Mouse (Mus musculus) kidney, embryonic 15.5 days (tissue): Measurements from ENCODE around the gene Poldip2. TPM values are rescaled to one million over a fixed set of nuclear protein-coding genes. Genes with fewer than 3 reads are reported as not detected.
"Not testable (repeated sequence)": the region's sequence is repeated elsewhere in the genome, so short reads cannot be mapped to it uniquely, and the experiment has no call there.

Source experiments
- ATAC-seq: fragments of 200-750 bp; cut with Nextera tagmentation; replicated peaks from 2 replicates; pipeline ENCODE4 v1.8.0; 2017; ENCODE audit warnings: moderate TSS enrichment; ENCODE audit not compliant: low FRiP score
- H3K27ac ChIP-seq: fragments of 300-500 bp; sonication (generic); 2 replicates; pipeline ENCODE4 v1.5.1; 2015; ENCODE audit warnings: mild to moderate bottlenecking, inconsistent platforms
- H3K27me3 ChIP-seq: fragments of 300-500 bp; sonication (generic); 2 replicates; pipeline ENCODE4 v1.6.1; 2015; ENCODE audit warnings: inconsistent platforms
- H3K36me3 ChIP-seq: fragments of 300-500 bp; sonication (generic); 2 replicates; pipeline ENCODE4 v1.6.1; 2015; ENCODE audit warnings: inconsistent platforms
- H3K4me1 ChIP-seq: fragments of 300-500 bp; sonication (generic); 2 replicates; pipeline ENCODE4 v1.6.1; 2015; ENCODE audit warnings: inconsistent platforms
- H3K4me2 ChIP-seq: fragments of 300-500 bp; sonication (generic); 2 replicates; pipeline ENCODE4 v1.6.1; 2015; ENCODE audit warnings: moderate library complexity, mild to moderate bottlenecking, inconsistent platforms
- H3K4me3 ChIP-seq: fragments of 300-500 bp; sonication (generic); replicated peaks from 2 replicates; pipeline ENCODE4 v1.5.1; 2015; ENCODE audit warnings: mild to moderate bottlenecking, inconsistent platforms
- H3K9ac ChIP-seq: fragments of 300-500 bp; sonication (generic); 2 replicates; pipeline ENCODE4 v1.6.1; 2015; ENCODE audit warnings: mild to moderate bottlenecking, inconsistent platforms
- H3K9me3 ChIP-seq: fragments of 300-500 bp; sonication (generic); replicated peaks from 2 replicates; pipeline ENCODE4 v1.6.1; 2016; ENCODE audit warnings: inconsistent platforms
- WGBS: fragments of 180-500 bp; shearing (Covaris S2); methylation state at CpG from one replicate; pipeline ENCODE4 v1.1.7; 2015; ENCODE audit warnings: mixed read lengths; 5-methylcytosine and 5-hydroxymethylcytosine counted together
- polyA plus RNA-seq: library from polyadenylated mRNA; unstranded; fragments of >200 nt; fragmentation: Nextera tagmentation; extraction: Ambion mirVana; gene quantifications from 2 replicates; pipeline ENCODE4 v1.2.1, GENCODE M21; 2015

Poldip2 gene
- polyA plus RNA-seq, 1 experiment from 2014 or later, result 171 TPM

DNA sequence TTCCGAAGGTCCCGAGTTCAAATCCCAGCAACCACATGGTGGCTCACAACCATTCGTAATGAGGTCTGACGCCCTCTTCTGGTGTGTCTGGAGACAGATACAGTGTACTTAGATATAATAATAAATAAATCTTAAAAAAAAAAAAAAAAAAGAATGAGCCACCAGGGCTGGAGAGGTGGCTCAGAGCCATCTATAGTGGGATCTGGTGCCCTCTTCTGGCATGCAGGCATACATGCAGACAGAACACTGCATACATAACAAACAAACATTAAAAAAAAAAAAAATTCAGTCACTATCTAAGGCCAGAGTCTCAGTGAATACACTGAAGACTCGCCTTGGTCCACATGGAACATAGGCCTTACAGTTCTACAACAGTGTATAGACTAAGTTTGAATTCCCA lies 2.8 kb upstream of the Poldip2 start:
- no peak for ATAC-seq
- H3K36me3 ChIP-seq, result peaks cover 51% of the 10 kb centered on the region

DNA sequence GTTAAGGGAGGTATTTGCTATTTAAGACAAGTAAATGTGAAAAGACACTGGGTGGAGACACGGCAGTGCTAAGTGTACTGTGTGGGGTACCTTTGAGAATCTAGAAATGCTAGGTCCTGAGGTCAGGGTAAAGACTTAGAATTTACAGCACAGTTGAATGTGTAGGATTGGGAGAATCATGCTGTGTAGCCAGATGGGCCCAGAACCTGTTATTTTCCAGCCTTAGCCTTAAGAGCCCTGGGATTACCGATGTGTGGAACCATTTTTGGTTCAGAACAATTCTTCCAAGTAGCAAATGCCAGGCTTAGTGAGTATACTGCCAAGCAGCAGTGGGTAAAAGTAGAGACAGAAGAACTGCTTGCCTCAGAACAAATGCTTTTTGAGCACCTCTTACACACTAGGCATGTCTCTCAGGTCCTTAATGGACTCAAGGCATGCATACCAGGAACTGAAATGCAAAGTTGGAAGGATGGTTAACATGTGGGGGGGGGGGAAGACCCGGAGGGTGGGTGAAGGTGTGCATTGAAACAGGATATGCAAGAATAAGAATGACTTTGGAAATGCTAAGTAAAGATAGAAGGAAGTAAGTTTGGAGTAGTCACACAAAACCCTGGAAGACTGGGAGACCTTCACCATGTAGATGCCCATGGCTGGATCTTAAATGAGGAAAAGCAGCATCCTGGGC lies 1.3 kb downstream of the Poldip2 start:
- peak overlapping the region; percentile 87 for H3K4me2 ChIP-seq
- ATAC-seq, result no peak
- peaks cover 62% of the 10 kb centered on the region for H3K36me3 ChIP-seq
- no peaks in the 10 kb centered on the region for H3K27me3 ChIP-seq
- H3K4me3 ChIP-seq, result peak overlapping the region; percentile 82
- peak overlapping the region; percentile 93 for H3K9ac ChIP-seq
- WGBS, result 77% methylated on average over 3 of the region's 3 CpGs
- H3K4me1 ChIP-seq, result peaks cover 19% of the 10 kb centered on the region
- no peak overlapping the region for H3K27ac ChIP-seq
- no peaks in the 10 kb centered on the region for H3K9me3 ChIP-seq

More for the DNA sequence above, 2.8 kb upstream of the Poldip2 start:
- Histone ChIP-seq H3K27me3 (no peaks in the 10 kb centered on the region), H3K4me2 (no peak overlapping the region), H3K4me1 (peaks cover 19% of the 10 kb centered on the region), H3K9me3 (no peaks in the 10 kb centered on the region), H3K4me3 (no peak overlapping the region), H3K9ac (no peak overlapping the region), H3K27ac (no peak overlapping the region)
- 81% methylated on average over 5 of the region's 5 CpGs for WGBS

DNA sequence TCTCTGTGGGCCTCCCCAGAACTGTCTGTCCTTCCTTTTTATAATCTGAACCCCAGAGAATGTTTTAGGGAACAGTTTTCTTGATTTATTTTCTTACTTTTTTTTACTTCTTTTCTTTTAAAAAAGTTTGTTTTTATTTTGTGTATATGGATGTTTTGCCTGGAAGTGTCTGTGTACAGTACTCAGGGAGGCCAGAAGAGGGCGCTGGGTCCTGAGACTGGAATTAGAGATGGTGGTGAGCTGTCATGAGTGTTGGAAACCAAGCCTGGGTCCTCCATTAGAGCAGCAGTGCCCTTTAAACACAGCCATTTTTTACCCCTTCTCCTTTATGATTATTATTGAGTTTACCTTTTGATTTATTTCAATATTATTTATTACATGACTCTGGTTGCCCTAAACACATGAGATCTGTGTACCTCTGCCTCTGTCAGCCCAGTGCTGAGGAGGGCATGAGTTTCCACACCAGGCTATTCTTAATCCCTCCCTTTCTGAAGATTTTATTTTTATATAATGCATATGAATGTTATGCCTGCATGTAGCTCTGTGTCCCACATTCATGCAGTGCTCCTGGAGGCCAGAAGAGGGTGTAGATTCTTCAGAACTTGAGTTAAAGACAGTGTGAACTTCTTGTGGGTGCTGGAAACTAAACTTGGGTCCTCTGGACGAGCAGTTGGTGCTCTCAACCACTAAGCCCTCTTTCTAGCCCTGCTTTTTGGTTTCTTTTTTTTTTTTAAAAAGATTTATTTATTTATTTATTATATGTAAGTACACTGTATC lies 3.7 kb downstream of the Poldip2 start:
- Histone ChIP-seq H3K4me2 (no peak overlapping the region), H3K27me3 (no peaks in the 10 kb centered on the region), H3K27ac (no peak overlapping the region), H3K9me3 (no peaks in the 10 kb centered on the region), H3K4me1 (peaks cover 19% of the 10 kb centered on the region), H3K9ac (no peak overlapping the region), H3K4me3 (no peak overlapping the region), H3K36me3 (peaks cover 67% of the 10 kb centered on the region)
- WGBS, result 84% methylated on average over 2 of the region's 2 CpGs
- no peak for ATAC-seq

DNA sequence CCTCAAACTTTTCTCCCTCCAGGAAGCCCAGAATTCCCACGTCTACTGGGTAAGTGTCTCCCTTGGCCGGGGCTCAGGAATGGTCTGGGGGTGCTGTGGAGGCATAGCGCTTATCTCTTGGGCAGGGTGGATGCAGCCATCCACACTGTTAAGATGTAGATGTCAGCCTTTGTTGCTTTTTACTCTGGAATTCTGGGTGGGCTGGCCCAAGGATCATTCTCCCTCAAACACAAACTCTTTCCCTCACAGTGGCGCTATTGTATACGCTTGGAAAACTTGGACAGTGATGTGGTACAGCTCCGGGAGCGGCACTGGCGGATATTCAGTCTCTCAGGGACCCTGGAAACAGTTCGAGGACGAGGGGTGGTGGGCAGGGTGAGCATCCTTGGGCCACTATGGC lies 6.9 kb downstream of the Poldip2 start:
- Histone ChIP-seq H3K4me1 (no peaks in the 10 kb centered on the region), H3K9ac (no peak overlapping the region), H3K4me2 (no peak overlapping the region), H3K4me3 (no peak overlapping the region), H3K9me3 (no peaks in the 10 kb centered on the region), H3K27ac (no peak overlapping the region), H3K36me3 (peaks cover 97% of the 10 kb centered on the region), H3K27me3 (no peaks in the 10 kb centered on the region)
- no peak for ATAC-seq
- 91% methylated on average over 10 of the region's 10 CpGs for WGBS

DNA sequence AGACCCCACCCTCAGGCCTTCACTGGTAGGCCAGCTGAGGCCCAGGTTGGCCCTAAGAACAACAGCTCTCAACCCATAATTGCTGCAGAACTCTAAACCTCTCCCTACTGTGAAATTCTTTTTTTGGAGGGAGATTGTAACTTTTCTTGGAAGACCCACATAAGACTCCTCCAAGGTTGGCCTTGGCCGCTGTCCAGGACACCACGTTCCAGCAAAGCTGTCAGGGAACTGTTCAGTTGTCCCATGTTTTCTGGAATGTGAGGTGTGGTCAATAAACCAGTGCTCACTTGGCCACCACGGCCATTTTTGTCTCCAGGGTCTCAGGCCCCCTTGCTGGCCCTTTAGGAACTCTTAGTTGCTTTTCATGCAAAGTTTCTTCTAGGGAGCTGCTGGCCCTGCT lies 9.9 kb downstream of the Poldip2 start:
- no peak for ATAC-seq
- WGBS, result 89% methylated on average over 3 of the region's 3 CpGs
- H3K27me3 ChIP-seq, result no peaks in the 10 kb centered on the region
- H3K36me3 ChIP-seq, result peaks cover 97% of the 10 kb centered on the region
- no peak overlapping the region for H3K4me2 ChIP-seq
- H3K9ac ChIP-seq, result no peak overlapping the region
- H3K9me3 ChIP-seq, result no peaks in the 10 kb centered on the region
- H3K4me3 ChIP-seq, result no peak overlapping the region
- H3K27ac ChIP-seq, result no peak overlapping the region
- no peaks in the 10 kb centered on the region for H3K4me1 ChIP-seq

DNA sequence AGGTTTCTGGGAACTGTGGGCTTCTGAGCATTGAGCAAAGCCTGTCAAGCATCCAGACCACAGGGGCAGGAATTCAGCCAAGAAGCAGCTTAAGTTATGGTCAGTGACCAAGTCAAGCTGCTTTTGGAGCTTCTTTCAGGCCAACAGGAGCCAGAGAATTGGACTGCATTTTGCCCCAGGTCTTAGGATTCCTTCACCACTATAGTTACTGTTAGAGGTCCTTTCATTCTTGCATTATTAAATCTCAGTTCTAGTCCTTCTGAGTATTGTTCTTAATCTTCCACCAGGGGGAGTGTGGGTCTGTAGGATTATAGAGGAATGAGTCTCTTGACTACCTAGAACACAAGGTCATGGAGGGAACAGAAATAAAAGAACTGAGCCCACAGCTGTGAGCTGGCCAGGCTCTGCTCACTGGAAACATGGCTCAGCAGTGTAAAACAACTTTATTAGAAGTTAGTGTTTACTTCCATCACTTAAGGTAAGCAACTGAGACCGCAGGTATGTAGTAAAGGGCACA lies 10.5 kb downstream of the Poldip2 start:
- H3K9ac ChIP-seq, result no peak overlapping the region
- no peak overlapping the region for H3K4me2 ChIP-seq
- peaks cover 100% of the 10 kb centered on the region for H3K36me3 ChIP-seq
- H3K27me3 ChIP-seq, result no peaks in the 10 kb centered on the region
- no peaks in the 10 kb centered on the region for H3K9me3 ChIP-seq
- H3K4me1 ChIP-seq, result peaks cover under 1% of the 10 kb centered on the region; the same call in 1 of the 2 replicates
- 100% methylated on average over 1 of the region's 1 CpGs for WGBS
- no peak overlapping the region for H3K27ac ChIP-seq
- no peak for ATAC-seq
- H3K4me3 ChIP-seq, result no peak overlapping the region

DNA sequence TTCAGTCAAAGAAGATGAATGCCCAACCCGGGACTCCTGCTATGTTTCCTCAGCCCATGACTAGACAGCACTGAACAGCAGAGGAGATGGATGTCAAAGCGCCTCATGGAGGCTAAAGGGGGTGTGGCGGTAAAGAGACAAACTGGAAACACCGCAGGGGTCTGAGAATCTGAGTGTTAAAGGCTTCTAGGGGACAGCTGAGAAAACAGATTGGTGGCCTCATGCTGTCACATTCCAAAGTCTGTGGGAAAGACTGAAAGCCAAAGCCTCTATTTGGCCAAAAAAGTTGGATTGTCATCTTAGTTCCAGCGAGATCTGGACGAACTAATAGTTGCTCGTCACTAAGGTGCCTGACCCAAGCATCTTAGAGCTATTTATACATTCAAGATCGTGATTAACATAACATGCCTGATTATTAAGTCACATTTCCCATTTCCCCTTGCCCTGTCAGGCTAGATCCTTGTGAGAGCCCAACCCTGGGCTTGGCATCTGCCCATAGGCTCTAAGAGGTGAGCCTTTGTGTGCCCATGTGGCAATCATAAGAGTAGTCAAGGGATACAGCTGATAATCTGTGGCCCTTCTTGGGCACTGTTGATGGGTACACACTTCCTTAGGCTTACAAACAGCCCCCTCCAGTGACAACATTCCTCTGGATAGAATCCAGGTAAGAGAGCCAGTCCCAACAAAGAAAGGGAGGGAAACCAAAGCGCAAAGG lies 11.4 kb downstream of the Poldip2 start:
- no peak overlapping the region for H3K9ac ChIP-seq
- peaks cover 9% of the 10 kb centered on the region for H3K4me1 ChIP-seq
- WGBS, result 85% methylated on average over 9 of the region's 9 CpGs
- no peak for ATAC-seq
- no peak overlapping the region for H3K4me2 ChIP-seq
- no peaks in the 10 kb centered on the region for H3K9me3 ChIP-seq
- H3K36me3 ChIP-seq, result peaks cover 100% of the 10 kb centered on the region
- H3K4me3 ChIP-seq, result no peak overlapping the region
- no peak overlapping the region for H3K27ac ChIP-seq
- H3K27me3 ChIP-seq, result no peaks in the 10 kb centered on the region

DNA sequence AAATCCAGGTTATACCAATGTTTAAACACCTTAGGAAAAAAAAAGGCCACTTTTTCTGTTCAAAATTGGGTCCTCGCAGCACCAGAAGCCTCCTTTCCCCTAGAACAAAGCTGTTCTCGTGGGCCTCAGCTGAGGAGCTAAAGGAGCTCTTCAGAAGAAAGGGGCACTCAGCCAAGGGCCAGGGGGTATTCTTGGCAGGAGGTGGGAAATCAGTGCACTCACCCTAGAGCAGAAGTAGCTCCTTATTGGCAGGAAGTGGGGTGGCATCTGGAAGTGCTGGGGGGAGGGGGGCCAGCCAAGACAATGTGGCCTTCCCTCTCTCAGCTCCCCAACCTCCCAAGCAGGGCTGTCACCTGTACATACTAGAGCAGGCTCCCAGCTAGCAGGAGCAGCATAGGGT lies 12.8 kb downstream of the Poldip2 start:
- no peak for ATAC-seq
- Histone ChIP-seq H3K4me2 (no peak overlapping the region), H3K27ac (no peak overlapping the region; the same call in 1 of the 2 replicates), H3K9me3 (no peaks in the 10 kb centered on the region), H3K36me3 (peaks cover 98% of the 10 kb centered on the region), H3K27me3 (no peaks in the 10 kb centered on the region), H3K4me1 (peaks cover 21% of the 10 kb centered on the region), H3K9ac (no peak overlapping the region), H3K4me3 (no peak overlapping the region)
- 84% methylated on average over 2 of the region's 2 CpGs for WGBS

DNA sequence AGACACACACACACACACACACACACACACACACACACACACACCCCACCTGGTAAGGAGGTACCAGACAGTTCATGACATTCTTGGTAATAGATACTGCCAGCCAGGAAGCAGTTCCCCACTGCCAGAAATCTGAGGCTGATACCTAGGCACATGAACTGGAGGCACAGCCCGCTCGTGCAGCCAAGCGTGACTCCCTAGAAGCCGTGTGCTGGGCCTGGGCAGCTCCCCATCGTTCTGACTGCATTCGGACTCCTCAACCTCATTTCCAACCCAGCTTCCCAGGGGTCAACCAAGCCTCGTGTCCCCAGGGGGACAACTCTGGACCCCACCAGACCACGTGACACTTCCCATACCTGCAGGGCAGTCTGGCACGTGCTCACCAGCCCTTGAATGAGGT lies 16.7 kb downstream of the Poldip2 start:
- 38% methylated on average over 9 of the region's 9 CpGs for WGBS
- H3K36me3 ChIP-seq, result peaks cover 67% of the 10 kb centered on the region
- no peak overlapping the region for H3K9ac ChIP-seq
- peaks cover 36% of the 10 kb centered on the region for H3K4me1 ChIP-seq
- H3K27ac ChIP-seq, result peak overlapping the region; percentile 84
- no peaks in the 10 kb centered on the region for H3K9me3 ChIP-seq
- ATAC-seq, result peak; percentile 68
- no peak overlapping the region for H3K4me3 ChIP-seq
- no peak overlapping the region for H3K4me2 ChIP-seq
- no peaks in the 10 kb centered on the region for H3K27me3 ChIP-seq

DNA sequence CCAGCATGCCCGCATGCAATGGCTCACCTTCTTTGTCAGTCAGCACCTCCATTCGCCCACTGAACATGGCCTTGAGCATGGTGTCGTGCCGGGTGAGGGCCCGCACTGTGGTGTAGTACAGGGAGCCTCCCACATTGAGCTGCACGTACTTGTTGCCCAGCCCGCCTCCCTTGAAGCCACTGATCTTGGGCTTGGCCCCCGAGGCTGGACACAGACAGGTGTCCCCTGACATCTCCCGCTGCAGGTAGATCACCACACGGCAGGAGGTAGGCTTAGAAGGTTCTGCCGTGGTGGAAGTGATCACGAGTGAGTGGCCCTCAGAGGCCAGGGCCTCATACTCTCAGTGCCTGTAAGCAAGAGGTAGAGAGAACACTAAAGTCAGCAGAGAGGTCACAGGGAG lies 18.0 kb downstream of the Poldip2 start:
- Histone ChIP-seq H3K36me3 (peaks cover 58% of the 10 kb centered on the region), H3K9me3 (no peaks in the 10 kb centered on the region), H3K4me2 (no peak overlapping the region), H3K27ac (peak overlapping the region; percentile 84), H3K4me3 (no peak overlapping the region), H3K27me3 (no peaks in the 10 kb centered on the region), H3K4me1 (peaks cover 45% of the 10 kb centered on the region), H3K9ac (no peak overlapping the region)
- 79% methylated on average over 12 of the region's 12 CpGs for WGBS
- ATAC-seq, result no peak

DNA sequence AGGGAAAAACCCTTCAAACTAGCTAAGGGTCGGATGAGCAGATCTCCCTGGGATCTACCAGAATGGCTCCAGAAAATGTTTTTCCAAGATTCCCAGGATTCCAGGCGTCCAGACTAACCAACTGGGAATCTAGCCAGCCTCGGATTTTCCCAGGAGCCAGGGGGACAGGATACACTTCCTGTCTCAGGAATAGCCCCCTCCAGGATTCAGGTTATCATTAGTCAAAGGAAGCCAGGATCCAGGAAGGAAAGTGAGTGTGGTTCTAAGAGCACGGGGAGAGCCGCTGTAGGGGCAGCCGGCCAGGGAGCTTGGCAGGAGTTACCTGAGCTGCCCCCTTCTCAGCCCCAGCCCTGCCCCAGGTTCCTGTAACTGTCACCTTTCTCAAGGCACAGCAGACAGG lies 19.1 kb downstream of the Poldip2 start:
- Histone ChIP-seq H3K36me3 (peaks cover 48% of the 10 kb centered on the region), H3K4me3 (no peak overlapping the region), H3K27me3 (no peaks in the 10 kb centered on the region), H3K27ac (peak overlapping the region; percentile 84), H3K9ac (no peak overlapping the region), H3K4me2 (no peak overlapping the region), H3K4me1 (peaks cover 49% of the 10 kb centered on the region), H3K9me3 (no peaks in the 10 kb centered on the region)
- no peak for ATAC-seq
- 61% methylated on average over 6 of the region's 6 CpGs for WGBS

DNA sequence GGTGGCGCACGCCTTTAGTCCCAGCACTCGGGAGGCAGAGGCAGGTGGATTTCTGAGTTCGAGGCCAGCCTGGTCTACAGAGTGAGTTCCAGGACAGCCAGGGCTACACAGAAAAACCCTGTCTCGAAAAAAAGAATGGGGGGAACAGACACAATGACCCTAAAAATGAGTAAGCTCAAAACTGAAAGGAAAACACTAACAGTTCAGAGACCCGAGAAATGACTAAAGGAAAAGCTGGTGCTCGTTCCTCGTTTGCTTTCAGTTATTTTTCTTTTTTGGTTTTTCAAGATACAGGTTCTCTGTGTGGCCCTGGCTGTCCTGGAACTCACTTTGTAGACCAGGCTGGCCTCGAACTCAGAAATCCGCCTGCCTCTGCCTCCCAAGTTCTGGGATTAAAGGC lies 19.5 kb downstream of the Poldip2 start:
- H3K27ac ChIP-seq, ATAC-seq: not testable (repeated sequence)
- WGBS, result 89% methylated on average over 10 of the region's 10 CpGs

More for the DNA sequence above, 19.5 kb downstream of the Poldip2 start:
- not testable (repeated sequence) for H3K4me2 ChIP-seq, H3K9ac ChIP-seq, H3K27me3 ChIP-seq, H3K9me3 ChIP-seq, H3K4me3 ChIP-seq
- Histone ChIP-seq H3K36me3 (peaks cover 43% of the 10 kb centered on the region), H3K4me1 (peaks cover 49% of the 10 kb centered on the region)
